Mouse (Mus musculus) left cerebral cortex, adult 2 months (tissue): Measurements from ENCODE around the gene 9130019O22Rik. TPM values are rescaled to one million over a fixed set of nuclear protein-coding genes. Genes with fewer than 3 reads are reported as not detected.
A peak's percentile ranks its signal among the peaks of the same experiment; 100 is the strongest.
"Not testable (repeated sequence)": the region's sequence is repeated elsewhere in the genome, so short reads cannot be mapped to it uniquely, and the experiment has no call there.

Experiments
- DNase-seq, 2 experiments: peaks; one replicate each; pipeline ENCODE4 v3.0.0; 2021 to 2022; ENCODE audit warnings: low spot score in 2 of 2, mixed read lengths in 1 of 2; ENCODE audit errors: extremely low spot score in 1 of 2
- H3K27ac ChIP-seq: fragments of 200-600 bp; 2 replicates; pipeline ENCODE4 v1.8.1; 2022
- H3K4me3 ChIP-seq: fragments of 200-600 bp; 2 replicates; pipeline ENCODE4 v1.8.1; 2022
- CTCF ChIP-seq: fragments of 200-600 bp; IDR thresholded peaks from 2 replicates; pipeline ENCODE4 v1.8.1; 2022; ENCODE audit warnings: antibody characterized with exemption, mild to moderate bottlenecking, moderate library complexity
- intact Hi-C: fragments of 180-260 bp; cut with DNase I; formaldehyde crosslinking; loops from one replicate; pipeline ENCODE4 v1.15.1; 2025
- total RNA-seq, 2 experiments: library from RNA; stranded (reverse); gene quantifications; 2 replicates each; pipeline ENCODE4 v1.2.3; 2021

9130019O22Rik gene
- total RNA-seq, 2 experiments from 2014 or later: 3.8 to 5.0 TPM

DNA sequence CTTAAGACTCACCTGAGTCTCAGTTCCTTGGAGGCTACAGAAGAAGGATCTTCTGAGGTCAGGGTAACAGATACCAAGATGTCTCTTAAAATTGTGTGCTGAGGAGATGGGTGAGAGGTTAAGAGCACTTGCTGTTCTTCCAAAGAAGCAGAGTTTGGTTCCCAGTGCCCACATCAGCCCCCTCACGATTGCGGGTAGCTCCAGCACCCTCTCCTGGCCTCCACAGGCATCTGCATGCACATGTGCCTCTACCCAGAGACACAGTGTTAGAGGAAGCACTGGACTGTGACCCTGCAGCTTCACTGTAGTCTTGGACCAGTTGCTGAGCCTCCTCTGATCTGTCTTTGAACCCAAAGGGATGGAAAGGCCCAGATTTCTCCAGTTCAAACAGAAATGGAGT is 16.0 kb upstream of the 9130019O22Rik start:
- no peak overlapping the region for H3K4me3 ChIP-seq
- intact Hi-C loops: no loop called here
- H3K27ac ChIP-seq: no peak overlapping the region
- no peak; the same call in 1 of the 2 replicates for TF ChIP-seq CTCF
- no peak for DNase-seq

DNA sequence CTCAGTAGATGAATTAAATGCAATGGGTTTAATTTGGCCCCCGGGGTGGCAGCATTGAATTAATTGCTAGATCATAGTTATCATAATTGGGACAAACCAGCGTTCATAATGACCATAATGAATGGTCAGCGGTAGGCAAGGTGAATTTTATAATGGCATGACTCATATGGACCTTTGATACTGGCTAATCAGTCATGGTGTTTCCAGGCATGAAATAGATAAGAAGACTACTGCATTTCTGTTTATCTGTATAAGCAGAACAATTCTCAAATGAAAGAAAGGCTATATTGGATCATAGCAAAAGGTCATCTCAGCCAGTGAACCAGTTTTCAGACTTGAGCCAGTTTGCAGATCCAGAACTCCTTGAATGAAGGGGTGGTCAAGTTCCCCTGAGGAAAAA is 13.4 kb upstream of the 9130019O22Rik start:
- H3K27ac ChIP-seq: no peak overlapping the region
- intact Hi-C loops: no loop called here
- DNase-seq: no peak
- no peak for TF ChIP-seq CTCF
- H3K4me3 ChIP-seq: no peak overlapping the region

- H3K4me3 ChIP-seq: peak overlapping the region; percentile 81
- intact Hi-C loops: loop anchor here (2.0 kb wide), 1 partner anchor 77 kb away; no protein-coding TSS in a partner anchor
- no peak for TF ChIP-seq CTCF
- peak overlapping the region; percentile 97 for H3K27ac ChIP-seq
- DNase-seq: no peak
Observed at GRCm38 (mm10) chr7:127393944-127394333, 7.0 kb upstream of the 9130019O22Rik start.

DNA sequence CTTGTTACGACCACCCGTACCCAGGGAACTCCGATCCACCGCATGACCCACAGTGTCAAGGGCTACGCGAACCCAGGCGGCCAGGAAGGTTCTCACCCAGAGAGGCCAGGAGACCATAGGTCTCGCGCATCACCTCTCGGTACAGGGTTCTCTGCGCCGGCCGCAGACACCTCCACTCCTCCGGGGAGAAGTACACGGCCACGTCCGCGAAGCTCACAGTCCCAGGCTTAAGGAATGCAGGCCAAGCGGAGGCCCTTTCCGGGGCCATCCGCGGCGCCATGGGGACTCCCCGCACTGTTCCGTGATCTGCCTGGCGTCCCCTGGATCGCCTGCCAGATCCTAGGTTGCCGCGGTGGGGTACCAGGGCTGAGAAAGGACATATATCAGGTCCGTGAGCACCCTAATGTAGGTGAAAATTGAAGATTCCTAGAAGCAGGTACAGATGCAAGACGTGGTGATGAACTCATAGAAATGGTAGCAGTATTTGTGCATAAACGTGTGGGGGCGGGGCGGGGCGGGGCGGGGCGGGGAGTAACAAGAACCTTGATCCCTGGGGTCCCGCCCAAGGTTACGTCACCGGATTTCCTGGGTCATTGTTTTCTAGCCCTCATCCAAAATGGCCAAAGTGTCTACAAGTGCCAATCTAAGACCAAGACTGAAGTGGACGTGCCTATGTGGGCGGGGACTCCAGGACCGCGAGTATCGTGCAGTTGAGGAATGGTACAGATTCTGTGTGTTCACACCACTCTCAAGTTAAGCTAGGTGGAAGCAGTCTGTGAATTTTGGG is 6.4 kb upstream of the 9130019O22Rik start, which contains the start of gene E430018J23Rik:
E430018J23Rik (minus strand) TSS at position 473 of the 787 bp plus-strand sequence.
- DNase-seq: peak; percentile 90 to 93
- H3K27ac ChIP-seq: peak within 1 kb of the TSS; percentile 97
- intact Hi-C loops: loop anchor here (2.0 kb wide), 1 partner anchor 77 kb away; no protein-coding TSS in a partner anchor

DNA sequence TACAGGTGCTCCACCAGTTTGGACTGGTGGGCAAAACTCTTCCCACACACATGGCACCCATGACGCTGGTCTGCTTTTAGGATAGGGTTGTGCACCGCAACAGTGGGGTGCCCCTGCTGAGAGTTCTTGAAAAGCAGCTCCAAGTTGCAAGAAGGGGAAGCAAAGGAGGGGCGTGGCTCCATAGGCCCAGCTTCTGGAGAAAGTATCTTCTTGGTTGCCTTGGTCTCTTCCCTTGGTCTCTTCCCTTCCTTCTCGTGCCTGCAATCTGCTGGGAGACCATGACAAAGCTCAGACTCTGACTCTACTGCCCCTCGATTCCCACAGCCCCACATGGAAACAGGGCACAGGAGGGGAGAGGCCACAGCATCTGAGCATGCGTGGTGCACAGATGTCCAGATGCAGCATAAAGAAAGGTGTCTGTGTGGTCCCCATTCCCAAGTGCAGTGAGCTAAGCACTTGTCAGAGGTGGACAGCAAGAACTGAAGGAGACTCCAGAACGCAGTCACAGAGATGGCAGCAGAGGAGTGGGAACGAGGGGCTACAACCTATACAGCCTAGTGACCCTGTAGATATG is 5.4 kb upstream of the 9130019O22Rik start:
- DNase-seq: no peak
- Histone ChIP-seq H3K27ac (no peak overlapping the region; the same call in 1 of the 2 replicates), H3K4me3 (peak overlapping the region; percentile 81)
- no peak for TF ChIP-seq CTCF
- intact Hi-C loops: loop anchor here (2.0 kb wide), 1 partner anchor 78 kb away; no protein-coding TSS in a partner anchor

More for the DNA sequence above, 6.4 kb upstream of the 9130019O22Rik start, which contains the start of gene E430018J23Rik:
- peak within 1 kb of the TSS; percentile 81 for H3K4me3 ChIP-seq
- no peak for TF ChIP-seq CTCF

DNA sequence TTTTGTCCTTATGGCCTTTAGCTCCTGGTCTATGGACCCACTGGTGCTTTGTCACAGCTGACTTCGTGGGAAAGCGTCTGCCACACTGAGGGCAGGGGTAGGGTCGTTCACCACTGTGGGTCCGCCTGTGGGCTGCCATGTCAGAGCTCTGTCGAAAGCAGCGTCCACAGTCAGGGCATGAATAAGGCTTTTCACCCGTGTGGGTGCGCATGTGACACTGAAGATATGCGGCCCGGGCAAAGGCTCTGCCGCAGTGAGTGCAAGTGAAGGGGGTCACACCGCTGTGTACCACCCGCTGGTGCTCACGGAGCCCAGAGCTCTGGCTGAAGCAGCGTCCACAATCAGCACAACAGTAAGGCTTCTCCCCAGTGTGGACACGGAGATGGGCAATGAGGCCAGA is 4.6 kb upstream of the 9130019O22Rik start:
- intact Hi-C loops: no loop called here
- no peak overlapping the region for H3K27ac ChIP-seq
- no peak for TF ChIP-seq CTCF
- no peak for DNase-seq
- no peak overlapping the region for H3K4me3 ChIP-seq

GRCm38 (mm10) chr7:127390306-127390705 is 3.3 kb upstream of the 9130019O22Rik start:
- intact Hi-C loops: no loop called here
- Histone ChIP-seq H3K27ac (no peak overlapping the region), H3K4me3 (no peak overlapping the region)
- DNase-seq: no peak
- TF ChIP-seq CTCF: no peak

DNA sequence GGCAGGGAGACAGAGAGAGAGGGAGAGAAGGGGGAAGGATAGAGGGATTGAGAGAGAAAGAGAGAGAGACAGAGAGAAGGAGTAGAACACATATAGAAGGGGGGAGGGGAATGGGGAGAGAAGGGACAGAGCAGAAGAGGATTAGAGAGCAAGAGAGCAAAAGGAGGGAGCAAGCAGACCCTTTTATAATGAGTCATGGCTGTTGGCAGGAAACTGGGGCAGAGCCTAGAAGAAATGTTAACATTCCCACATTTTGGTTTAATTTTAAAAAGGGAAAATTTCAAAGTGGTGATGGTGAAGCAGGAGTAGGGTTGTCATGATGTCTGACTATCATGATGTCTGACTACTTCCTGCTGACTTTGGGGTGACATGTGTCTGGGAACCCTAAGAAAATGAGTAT is 1.2 kb upstream of the 9130019O22Rik start:
- H3K27ac ChIP-seq, intact Hi-C loops, DNase-seq, H3K4me3 ChIP-seq: not testable (repeated sequence)

DNA sequence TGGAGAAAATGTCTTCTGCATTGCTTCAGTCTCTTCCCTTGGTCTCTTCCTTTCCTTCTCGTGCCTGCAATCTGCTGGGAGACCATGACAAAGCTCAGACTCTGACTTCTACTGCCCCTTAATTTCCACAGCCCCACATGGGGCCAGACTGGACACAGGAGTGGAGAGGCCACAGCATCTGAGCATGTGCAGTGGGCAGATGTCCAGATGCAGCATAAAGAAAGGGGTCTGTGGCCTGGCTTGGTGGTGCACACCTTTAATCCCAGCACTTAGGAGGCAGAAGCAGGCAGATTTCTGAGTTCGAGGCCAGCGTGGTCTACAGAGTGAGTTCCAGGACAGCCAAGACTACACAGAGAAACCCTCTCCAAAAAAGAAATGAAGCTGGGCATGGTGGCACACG is 1.4 kb downstream of the 9130019O22Rik start:
- DNase-seq, H3K4me3 ChIP-seq, H3K27ac ChIP-seq, intact Hi-C loops: not testable (repeated sequence)

DNA sequence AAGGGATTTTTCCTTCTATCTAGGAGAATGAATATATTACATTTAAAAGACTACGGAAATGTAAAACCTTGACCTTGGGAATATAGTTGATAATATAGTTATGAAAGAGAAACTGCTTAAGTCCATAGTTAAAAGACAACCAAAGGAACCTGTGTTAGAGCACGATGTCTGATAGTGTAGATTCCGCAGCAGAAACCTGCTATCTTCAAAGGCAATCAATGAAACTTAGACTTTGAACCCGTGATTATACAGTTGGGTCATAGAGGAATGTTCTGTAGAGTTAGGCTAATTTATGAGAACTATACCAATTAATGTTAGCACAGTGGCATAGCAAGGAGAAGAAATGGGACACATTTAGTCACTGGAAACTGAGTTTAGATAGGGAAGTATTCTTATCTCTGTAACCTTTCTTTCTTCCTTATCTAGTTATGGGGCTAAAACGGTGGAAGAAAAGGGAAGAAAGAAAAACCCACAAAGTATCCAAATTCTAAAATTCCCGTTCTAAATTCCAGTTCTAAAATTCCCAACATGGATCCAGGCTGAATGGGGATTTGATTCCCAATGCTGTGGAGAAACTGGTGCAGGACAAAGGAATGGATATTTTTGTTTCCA is 8.6 kb downstream of the 9130019O22Rik start:
- Histone ChIP-seq H3K27ac (no peak overlapping the region), H3K4me3 (no peak overlapping the region)
- intact Hi-C loops: loop anchor here (5.0 kb wide), 1 partner anchor 129 kb away; no protein-coding TSS in a partner anchor
- DNase-seq: no peak
- TF ChIP-seq CTCF: no peak

DNA sequence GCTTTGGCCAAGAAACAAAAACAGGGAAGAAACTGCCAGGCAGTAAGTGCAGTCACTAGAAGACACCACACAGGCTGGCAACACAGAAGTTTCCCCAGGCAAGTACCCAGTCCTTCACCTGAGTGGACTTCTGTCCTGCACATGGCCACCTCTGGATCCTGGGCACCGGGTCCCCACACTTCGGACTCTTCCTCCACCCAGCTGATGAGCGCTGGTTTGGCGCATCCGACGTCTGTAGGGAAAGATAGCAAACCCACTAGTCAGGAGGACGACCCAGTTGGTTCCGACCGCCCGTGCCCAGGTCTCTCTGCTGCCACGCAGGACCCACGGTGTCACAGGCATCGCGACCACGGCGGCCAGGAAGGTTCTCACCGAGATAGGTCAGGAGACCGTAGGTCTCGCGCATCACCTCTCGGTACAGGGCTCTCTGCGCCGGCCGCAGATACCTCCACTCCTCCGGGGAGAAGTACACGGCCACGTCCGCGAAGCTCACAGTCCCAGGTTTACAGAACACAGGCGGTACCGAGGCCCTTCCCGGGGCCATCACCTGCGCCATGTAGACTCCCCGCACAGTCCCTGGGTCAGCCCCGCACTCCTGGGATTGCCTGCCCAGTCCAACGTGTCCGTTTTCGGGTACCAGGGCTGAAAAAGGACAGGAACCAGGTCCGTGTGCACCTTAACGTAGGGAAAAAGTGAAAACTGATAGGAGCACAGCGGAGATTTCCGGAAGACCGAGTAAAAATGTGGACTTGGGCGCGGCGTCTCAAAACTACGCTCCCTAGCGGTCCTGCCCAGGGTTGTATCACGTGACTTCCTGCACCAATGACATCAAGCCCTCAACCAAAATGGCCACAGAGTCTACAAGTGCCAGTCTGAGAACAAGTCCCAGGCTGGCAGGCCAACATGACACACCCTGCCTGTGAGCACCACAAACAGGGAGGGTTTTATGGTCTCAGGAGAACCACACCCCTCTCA is 11.4 kb downstream of the 9130019O22Rik start, which contains the start of gene Zfp747:
Zfp747 (minus strand) TSS at position 780 of the 975 bp plus-strand sequence.
- DNase-seq: peak; percentile 90
- Histone ChIP-seq H3K4me3 (peak within 1 kb of the TSS; percentile 72), H3K27ac (peak within 1 kb of the TSS; percentile 76)
- peak; percentile 55 for TF ChIP-seq CTCF
- intact Hi-C loops: loop anchor here (1.0 to 5.0 kb wide), 2 partner anchors 12 to 132 kb away; partner anchors contain the start of gene 9130019O22Rik
